Mouse (Mus musculus): ENCODE data around the gene Slc39a9.

DNA sequence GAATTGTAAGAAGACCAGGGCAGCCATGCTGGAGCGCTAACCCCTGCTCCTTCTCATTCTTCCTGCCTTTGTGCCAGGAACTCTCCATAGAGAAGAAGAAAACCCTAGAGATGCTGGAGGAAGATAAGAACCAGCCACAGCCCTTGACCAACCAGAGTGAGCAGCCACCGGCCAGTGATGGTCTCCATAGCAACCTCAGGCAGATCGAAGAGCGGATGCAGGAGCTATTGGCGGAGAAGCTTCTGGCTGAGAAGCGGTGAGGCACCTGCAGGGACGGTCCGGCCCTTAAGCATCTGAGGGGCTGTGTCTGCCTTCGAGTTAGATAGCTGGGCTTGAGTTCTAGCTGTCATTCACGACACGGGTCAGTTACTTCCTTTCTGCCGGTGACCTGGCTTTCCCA is 76.8 kb downstream of the Slc39a9 start:
- TF ChIP-seq POU5F1 (IDR thresholded peaks at IDR 0.05; ENCODE audit: borderline replicate concordance, low read length) (no peak), CTCF (conservative IDR thresholded peaks at IDR 0.05; ENCODE audit: low read length) (no peak)
